Mouse (Mus musculus) c-Kit-positive CD71-negative TER-119-negative erythroid progenitor cells, embryonic 14.5 days (primary cell): ENCODE data around the gene Rps16.
"Not testable (repeated sequence)": the region's sequence is repeated elsewhere in the genome, so short reads cannot be mapped to it uniquely, and the experiment has no call there.

ENCODE experiments used
- DNase-seq: peaks from one replicate; pipeline ENCODE4 v3.0.0-alpha.2; 2013; ENCODE audit warnings: low read depth

Gene Rps16

DNA sequence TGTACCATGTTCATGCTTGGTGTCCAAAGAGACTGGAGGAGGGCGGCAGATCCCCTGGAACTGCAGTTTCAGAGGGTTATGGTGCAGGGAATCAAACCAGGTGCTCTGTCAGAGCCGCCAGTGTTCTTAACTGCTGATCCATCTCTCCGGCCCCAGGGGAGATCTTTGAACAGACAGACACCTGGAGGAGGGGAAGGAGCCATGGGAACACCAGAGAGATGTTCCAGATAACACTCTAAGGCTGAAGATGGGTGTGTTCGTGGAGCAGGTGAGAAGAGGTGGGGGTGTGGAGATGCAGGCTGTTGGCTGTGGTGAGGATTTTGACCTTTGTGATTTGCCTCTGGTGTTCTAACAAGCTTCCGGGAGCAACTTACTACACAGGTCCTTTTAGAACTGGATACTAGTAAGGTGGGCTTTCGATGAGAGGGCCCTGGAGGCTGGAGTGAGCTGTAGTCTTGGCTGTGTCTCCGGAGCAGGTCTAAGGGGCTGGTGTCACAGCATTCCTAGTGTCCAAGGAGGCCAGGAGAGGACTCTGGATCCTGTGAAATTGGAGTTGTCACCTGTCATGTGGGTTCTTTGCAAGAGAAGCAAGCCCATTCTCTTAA is 23.5 kb downstream of the Rps16 start:
- no peak for DNase-seq

DNA sequence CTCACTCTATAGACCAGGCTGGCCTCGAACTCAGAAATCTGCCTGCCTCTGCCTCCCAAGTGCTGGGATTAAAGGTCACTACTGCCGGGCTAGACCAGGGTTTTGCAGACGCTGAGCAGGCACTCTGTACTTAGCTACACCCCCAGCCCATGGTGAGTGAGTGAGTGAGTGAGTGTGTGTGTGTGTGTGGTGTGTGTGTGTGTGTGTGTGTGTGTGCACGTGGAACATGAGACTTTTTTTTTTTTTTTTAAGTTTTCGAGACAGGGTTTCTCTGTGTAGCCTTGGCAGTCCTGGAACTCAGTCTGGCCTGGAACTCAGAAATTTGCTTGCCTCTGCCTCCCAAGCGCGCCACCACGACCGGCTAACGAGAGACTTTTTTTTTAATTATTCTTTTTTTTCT is 24.2 kb downstream of the Rps16 start:
- no peak for DNase-seq

DNA sequence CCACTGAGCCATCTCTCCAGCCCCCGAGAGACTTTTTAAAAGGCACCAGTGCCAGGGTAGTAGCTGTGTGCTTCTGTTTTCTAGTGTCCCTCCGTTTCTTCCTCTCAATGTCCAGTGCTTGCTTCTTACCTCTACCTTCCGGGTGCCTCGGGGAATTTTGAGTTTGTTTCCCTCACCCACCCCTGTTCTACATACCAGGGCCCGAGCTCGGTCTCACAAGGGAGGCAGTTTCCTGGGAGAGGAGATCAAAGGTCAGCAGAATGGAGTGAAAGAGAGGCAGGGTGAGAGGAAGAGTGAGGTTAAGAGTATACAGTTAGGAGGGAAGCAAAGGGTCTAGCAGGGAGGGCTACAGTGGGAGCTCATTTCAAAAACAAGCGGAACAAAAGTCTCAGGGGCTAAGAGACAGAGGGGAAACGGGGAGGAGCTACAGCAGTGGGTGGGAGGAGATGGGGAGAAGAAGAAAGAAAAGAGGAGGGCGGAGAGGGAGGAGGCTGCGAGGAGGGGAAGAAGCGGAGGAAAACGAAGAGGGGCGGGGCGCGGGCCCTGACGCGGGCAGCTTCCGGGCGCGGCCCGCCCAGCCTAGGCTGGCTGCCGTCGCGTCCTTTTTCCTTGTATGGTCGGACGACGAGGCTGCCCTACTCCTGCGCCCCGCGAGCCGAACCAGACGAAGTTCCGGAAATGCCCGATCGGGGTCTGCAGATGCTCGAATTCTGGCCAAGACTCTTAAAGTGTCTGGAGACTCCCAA is 24.9 kb downstream of the Rps16 start:
- peak; percentile 86 for DNase-seq

DNA sequence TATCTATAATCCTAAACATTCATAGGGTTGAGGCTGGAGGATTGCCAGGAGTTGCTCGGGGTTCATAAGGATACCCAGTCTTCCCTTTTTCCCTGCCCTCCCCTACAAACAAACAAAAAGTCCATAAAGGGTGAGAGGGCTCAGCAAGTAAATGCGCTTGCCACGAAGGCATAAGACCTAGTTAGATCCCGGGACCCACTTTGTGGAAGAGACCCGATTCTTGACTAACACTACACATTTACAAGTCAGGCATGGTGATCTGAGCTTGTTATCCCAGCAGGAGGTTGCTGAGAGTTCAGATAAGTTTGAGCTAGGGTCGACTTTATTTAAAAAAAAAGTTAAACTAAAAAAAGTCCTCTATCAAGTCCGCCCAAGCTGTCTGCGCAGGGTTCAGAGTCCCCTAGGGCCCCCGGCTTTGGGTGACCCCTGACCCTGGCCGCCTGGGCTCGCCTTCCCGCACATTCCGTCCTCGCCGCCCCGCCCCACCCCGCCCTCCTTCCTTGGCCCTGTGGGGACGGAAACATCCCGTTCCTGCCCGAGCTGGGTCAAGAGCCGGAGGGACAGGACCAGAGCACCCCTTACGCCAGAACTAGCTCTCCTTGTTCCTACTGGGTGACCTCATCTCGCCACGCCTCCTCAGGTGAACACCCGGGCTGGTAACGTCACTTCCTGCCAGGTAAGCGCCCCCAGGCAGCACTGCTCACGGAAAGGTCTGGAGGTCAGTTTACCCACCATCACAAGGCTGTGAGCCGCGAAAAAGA is 25.7 kb downstream of the Rps16 start:
- no peak for DNase-seq

DNA sequence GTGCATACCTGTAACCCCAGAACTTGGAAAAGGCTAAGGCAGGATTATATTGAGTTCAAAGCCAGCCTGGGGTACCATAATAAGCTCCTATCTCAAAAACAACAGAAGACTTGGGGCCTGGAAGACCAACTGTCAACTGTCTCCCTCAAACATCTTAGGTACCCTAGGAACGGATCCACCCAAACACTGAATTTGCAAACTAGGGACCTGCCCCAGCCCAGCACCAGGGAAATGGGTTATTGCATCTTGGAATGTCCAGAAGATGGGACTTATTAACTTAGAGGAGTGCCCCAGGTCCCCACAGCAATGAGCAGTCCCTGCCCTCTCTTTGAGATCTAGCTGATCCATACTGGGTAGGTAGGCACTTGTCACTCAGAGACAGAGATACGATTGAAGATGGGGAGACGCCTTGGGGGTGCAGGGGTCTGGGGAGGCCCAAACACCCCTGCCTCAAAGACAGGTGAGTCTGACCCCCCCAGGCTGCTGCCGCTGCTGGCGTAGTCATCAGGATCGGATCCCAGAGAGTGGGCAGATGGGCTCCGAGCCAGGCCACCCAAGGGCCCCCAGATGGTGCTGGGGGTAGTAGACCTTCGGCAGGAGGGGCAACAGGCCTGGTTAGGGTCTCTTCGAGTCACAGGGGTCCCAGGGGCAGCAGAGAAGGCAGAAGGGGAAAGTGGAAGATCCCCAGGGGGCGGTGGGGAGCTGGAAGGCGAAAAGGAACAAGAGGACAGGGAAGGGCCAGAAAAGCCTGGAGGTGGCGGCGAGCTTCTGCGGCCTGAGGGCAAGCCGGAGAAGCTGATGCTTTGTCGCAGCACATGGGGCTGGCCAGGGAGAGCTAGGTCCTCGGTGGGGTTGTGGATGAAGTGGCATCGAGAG is 27.0 kb downstream of the Rps16 start:
- no peak for DNase-seq

DNA sequence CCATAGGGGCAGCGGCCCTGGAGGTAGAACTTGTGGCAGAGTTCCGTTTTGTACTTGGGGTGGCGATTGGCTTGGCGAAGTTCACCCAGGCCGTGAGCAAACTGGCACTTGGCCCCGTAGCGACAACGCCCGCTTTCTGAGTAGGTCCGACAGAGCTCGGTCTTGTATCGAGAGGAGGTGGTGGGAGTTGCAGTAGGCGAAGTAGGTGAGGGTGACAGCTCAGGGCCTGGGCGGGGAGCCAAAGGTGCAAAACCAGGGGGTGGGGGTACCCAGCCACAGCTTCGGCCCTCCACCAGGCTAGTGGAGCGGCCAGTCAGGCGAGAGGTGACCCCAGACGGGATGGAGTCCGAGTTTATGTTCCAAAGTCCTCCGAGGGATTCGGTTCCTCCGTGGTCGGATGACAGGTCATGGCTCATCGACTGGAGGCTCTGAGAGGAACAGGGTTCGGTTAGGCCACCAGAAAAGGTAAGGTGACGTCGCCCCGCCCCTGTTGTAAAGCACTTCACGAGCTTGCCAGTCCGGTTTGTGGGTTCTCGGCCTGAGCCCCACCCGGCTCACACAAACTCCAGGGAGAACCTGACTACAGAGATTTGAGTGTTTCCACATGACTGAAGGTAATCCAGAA is 27.7 kb downstream of the Rps16 start:
- DNase-seq: no peak

DNA sequence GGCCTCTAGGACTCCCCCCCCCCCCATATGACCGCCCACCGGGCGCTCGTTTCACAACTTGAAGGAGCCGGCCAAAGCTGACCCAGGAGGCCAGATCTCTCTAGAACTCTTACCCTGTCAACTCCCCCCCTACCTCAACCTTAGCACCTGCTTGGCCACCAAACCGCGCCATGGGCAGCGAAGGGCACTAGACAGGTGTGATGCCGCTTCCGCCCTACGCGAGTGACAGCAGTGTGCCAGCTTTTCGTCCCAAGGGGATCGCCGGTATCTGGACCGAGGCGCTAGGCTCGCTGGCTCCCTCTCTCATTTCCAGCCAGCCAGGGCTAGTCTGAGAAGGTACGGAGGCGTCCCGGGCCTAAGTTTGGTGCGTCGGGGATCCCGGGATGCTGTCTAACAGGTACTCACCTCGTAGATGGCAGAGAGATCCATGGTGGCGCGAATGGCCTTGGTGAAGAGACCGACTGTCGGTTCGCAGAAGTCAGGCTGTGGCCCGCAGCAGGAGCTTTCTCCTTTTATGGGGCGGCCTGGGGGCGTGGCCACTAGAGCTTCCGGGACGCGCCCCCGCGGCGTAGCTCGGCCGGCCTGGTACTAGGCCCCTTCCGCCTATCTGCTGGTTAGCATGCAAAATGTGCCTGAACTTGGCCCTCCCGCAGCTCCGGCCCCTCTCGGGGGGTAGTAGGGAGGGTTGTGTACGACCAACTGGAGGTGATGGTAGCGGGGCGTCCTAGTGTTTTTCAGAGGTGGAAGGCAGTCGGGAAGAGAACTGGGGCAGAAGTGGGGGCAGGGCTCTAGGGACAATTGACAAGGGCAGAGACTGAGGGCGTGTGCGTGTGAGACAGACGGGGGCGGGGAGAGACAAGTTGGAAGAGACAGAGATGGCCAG is 28.6 kb downstream of the Rps16 start:
- DNase-seq: peak; percentile 94

DNA sequence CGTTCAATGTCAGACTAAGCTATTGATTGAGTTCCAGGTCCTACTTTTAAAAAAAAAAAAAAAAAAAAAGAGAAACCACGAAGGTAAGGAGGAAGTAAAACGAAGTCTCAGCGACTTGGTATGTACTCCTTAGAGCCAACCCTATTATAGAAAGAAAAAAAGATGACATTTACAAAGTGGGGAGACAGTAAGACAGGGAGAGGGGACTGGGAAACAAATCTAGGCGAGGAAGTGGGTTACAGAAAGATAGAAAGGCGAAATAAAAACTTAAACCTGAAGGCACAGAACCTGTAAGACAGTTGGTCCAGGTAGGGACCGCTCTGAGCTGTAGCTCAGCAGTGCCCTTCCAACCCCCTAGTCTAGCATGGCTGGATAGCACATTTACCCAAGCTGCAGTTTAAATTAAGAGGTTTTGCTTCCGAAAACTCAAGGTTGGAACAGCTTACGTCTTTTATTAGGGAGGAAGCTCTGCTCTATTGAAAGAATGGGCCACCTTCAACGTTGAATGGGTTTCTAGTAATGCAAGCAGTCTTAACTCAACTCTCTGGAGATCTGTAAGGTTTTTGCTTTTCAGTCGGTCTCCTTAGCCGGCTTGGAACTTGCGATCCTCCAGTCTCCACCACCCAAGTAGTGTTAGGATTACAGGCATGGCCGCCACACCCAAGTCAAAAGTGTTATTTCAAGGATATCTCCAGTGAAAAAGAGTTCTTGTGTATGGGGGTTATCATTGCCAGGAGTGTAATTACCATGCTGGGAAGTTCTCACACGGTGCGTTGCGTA is 30.0 kb downstream of the Rps16 start, which contains the start of gene Zfp36:
Gene Zfp36, minus strand, starts transcription at position 17 of the 780 bp plus-strand sequence.
- no peak for DNase-seq

DNA sequence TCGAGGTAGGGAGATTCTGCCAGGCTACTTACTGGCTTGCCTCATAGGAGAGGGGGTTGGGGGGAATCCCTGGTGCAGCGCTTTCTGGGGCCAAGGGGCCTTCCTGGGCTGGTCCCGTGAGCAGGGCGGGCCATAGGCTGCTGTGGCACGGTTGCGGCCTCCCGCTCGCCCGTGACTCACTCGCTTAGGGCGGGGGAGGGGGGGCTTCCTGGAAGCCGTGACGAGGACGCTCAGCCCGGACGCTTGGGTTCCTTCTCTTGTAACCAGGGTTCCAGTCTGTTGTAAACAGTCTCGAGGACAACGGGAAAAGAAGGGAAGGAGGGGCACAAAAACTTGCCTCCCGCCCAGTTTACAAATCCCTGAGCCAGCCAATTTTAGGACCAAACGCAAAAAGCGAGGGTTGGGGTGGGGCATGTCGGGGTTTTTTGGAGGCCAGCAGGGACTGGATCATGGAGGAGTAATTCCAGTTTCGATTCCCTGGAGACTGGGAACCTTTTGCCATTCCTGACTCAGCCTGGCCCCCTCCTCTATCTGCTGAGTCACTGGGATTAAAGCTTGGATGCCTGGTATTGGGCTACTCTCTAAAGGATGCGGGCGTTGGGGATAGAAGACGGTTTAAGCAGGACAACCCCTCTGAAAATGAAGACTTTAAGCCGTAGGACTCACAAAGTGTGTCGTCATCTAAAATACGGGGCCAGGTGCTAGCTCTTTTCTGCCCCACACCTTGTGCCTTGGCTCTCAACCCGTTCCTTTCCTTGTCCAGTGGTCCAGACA is 30.8 kb downstream of the Rps16 start:
- DNase-seq: peak; percentile 93

DNA sequence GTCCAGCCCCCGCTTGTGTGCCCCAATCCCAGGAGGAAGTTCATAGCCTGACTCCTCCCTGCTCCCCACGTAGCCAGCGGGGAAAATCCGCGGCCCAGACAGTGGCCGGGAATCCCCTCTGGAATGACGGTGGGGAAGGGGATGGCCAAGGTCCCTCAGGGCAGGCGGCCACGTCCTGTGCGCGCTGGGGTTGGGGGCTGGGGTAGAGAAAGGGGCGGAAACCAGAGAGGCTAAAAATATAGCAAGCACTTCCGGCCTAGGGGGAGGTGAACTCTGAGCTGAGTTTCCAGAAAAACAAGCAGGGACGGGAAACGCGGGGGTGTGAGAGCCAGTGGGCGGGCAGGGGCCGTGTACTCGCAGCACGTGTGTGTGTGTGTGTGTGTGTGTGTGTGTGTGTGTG is 31.5 kb downstream of the Rps16 start:
- DNase-seq: peak; percentile 86

DNA sequence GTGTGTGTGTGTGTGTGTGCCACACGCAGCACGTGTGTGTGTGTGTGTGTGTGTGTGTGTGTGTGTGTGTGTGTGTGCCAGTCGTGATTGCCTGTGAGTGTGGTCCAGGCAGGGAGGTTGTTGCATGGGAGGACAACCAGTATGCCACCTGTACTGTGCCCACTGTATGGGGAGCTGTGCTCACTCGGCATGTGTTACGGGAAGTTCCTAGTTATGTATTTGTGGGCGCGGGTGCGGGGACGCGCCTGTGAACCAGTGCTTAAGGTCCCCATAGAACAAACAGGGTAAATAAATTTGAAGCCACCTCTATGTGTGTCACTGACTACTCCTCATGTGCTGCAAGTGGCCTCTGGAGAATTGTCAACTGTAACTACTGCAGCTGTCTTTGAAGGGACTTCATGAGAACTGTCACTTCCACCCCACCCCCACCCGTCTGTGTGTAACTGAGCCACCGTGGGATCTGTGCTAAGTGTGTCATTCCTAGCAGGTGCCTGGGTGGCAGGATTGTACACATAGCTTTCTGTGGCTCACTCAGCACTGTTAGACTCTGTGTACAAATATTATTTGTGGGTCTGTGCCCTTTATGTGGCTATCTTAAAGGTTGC is 32.0 kb downstream of the Rps16 start:
- DNase-seq: peak; percentile 62

DNA sequence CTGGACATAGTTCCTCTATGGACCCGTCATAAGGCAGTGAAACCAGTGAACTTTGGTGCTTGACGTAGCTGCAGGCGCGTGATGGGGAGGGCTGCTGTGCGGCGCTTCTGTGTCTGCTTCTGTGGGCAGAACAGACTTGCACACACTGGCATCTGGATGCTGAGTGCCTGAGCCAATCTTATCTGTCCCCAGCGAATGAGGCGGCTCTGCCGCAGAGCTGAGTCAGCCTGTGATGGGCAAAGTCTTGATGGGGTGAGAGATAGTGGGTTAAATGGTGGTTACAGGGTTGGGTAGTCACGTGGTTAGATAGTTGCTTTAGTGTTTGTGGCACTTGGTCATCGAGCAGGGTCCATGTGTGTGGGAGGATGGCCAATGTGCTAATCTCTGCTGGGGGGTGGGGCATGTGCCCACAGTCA is 32.5 kb downstream of the Rps16 start:
- peak; percentile 83 for DNase-seq

DNA sequence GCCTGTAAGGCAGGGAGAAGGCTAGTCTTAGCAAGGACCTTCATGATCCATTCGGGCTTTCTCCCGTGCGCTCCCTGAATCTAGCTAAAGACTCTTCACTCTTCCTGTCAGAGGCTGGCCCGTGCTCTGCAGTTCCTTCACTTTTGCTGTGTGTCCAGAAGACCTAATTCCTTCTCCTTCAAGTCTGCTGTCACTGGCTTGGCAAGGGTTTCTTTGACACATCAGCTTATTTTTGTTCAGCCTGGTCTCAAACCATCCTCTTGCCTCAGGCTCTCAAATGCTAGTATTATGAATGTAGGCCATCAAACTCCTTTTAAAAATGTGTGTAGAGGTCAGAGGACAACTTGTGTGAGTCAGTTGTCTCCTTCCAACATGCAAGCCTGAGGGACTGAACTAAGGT is 33.2 kb downstream of the Rps16 start:
- DNase-seq: no peak

DNA sequence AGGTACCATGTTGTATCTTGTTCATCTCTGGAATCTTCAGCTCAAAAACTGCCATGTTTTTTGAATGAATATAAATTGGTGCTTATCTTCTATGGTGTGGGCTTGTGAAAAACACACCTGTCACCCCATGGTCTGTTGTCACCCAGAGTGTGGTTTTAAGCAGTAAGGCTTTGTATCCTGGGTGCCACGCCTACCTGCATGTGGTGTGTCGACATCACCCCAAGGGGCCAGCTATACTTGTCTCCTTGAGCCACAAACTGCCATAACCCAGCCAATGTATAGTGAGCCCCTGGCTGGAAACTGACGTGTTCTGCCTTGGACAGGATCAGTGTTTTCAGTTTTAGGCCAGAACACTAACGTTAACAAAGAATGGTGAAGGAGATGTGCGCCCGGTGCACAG is 33.7 kb downstream of the Rps16 start:
- no peak for DNase-seq

DNA sequence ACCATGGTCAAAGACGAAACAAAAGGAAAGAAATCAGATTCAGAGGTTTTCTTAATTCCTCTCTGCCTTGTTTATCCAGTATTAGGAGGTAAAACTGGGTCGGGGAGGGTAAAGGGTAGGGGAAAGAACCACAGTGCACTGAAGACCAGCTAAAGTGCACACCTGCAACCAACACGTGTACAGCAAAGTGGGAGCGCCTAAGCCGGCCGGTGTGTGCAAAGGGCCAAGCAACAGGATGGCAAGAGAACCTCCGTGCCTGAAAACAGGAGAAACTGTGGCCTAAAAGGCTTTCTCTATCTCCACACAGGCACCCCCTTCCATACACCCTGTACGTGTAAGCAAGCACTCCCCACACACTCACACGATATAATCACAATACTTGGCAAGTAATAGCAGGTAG is 34.7 kb downstream of the Rps16 start:
- no peak for DNase-seq

DNA sequence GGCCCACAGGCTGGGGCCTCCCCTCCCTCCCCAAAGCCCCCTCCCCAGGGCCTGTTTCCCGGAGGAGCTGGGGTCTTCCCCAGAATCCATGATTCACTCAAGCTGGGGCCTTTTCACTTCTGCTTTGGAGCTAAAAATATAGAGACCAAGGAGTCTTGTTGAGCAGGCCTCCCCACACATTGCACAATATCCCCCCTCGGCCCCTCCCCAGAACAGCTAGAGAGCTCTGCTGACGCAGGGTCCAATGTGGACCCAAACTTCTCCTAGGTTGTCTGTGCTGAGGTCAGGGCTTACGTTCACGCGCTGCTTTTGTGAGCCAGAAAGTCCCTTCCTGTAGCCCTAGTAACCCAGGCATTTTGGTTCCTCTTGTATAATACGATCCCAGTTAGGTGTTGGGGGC is 35.6 kb downstream of the Rps16 start:
- DNase-seq: peak; percentile 62

DNA sequence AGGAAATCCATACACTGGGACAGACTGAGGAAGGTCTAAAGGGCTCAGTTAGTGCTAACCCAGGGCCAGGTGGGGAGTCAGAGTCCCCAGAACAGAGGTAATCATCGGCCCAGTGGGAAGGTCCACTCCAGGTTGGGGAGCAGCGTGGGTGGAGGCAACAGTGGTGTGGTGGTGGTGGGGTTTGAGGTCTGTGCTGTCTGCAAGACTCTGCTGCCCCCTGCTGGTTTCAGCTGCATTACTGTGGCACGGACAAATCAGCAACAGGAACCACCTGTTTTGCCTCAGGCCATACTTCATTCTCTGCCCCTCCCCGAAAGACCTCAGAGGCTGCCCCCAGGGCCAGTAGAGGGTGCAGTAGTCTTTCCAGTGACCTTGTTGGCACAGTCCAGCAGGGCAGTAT is 36.0 kb downstream of the Rps16 start:
- DNase-seq: peak; percentile 94

DNA sequence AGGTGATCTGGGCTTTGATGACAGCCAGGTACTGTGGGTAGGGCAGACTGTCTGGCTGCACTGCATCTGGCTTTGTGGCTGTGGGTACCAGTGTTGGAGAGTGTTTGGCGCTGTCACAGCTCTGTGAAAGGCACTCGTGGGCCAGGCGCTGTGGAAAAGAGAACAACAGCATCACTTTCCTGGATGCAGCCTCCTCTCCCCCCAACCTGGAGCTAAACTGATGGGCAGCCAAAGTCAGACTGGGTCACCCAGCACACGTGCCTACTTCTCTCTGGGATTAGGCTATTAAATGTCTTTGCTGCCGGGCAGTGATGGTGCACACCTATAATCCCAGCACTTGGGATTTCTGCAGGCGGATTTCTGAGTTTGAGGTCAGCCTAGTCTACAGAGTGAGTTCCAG is 36.4 kb downstream of the Rps16 start:
- DNase-seq: not testable (repeated sequence)

DNA sequence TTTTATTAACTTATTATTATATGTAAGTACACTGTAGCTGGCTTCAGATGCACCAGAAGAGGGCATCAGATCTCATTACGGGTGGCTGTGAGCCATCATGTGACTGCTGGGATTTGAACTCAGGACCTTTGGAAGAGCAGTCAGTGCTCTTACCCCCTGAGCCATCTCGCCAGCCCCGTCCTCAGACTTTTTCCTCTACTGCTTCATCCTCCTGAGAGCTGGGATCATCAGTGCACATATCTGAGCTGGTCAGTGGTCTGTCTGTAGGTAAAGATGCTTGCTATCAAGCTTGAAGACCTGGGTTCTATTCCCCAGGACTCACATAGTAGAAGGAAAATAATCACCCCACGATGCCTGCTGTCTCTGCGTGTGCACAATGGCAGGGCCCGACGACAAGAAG is 36.9 kb downstream of the Rps16 start:
- DNase-seq: not testable (repeated sequence)
